Mouse (Mus musculus): ENCODE results near the gene Platr17. TPM values are rescaled to one million over a fixed set of nuclear protein-coding genes. Genes with fewer than 3 reads are reported as not detected.
A peak's percentile ranks its signal among the peaks of the same experiment; 100 is the strongest.
"Not testable (repeated sequence)": the region's sequence is repeated elsewhere in the genome, so short reads cannot be mapped to it uniquely, and the experiment has no call there.

Platr17 gene
- polyA plus RNA-seq, 1 experiment from 2014 or later = 0.23 TPM

GRCm38 (mm10) chr17:33952015-33952414, 47.1 kb downstream of the Platr17 start:
- H3K27ac ChIP-seq (ENCODE audit: low read depth); H3K9me3 ChIP-seq (ENCODE audit: control insufficient read depth, low read length); H3K27me3 ChIP-seq (replicated peaks; ENCODE audit: control insufficient read depth, insufficient read depth, low read length); H3K9ac ChIP-seq (ENCODE audit: low read length); DNase-seq (ENCODE audit: low spot score); ATAC-seq (replicated peaks; ENCODE audit: low FRiP score, low TSS enrichment, low read depth): not testable (repeated sequence)
- Histone ChIP-seq H3K4me3 (ENCODE audit: low read depth, low read length) (peak overlapping the region; percentile 45), H3K4me1 (replicated peaks; ENCODE audit: control insufficient read depth, insufficient read depth, low read length) (peaks cover 48% of the 10 kb centered on the region), H3K36me3 (ENCODE audit: control insufficient read depth, insufficient read depth, low read length) (peaks cover 50% of the 10 kb centered on the region), H3K4me2 (ENCODE audit: low read length) (peak overlapping the region; percentile 82)
- WGBS = 82% methylated on average over 13 of the region's 13 CpGs

- Histone ChIP-seq H3K9ac (ENCODE audit: low read length) (peak overlapping the region; percentile 32), H3K4me2 (ENCODE audit: low read length) (peak overlapping the region; percentile 99), H3K9me3 (ENCODE audit: control insufficient read depth, low read length) (no peaks in the 10 kb centered on the region), H3K27ac (ENCODE audit: low read depth) (no peak overlapping the region), H3K27me3 (replicated peaks; ENCODE audit: control insufficient read depth, insufficient read depth, low read length) (no peaks in the 10 kb centered on the region), H3K4me1 (replicated peaks; ENCODE audit: control insufficient read depth, insufficient read depth, low read length) (peaks cover 48% of the 10 kb centered on the region), H3K36me3 (ENCODE audit: control insufficient read depth, insufficient read depth, low read length) (peaks cover 46% of the 10 kb centered on the region), H3K4me3 (ENCODE audit: low read depth, low read length) (peak overlapping the region; percentile 6; the same call in 1 of the 2 replicates)
- DNase-seq (ENCODE audit: low spot score) = no peak
- ATAC-seq (replicated peaks; ENCODE audit: low FRiP score, low TSS enrichment, low read depth) = no peak
- WGBS = 77% methylated on average over 4 of the region's 4 CpGs
Observed at GRCm38 (mm10) chr17:33952879-33953278, 47.9 kb downstream of the Platr17 start.

GRCm38 (mm10) chr17:33953310-33953709, 48.4 kb downstream of the Platr17 start:
- peaks cover 41% of the 10 kb centered on the region for H3K36me3 ChIP-seq (ENCODE audit: control insufficient read depth, insufficient read depth, low read length)
- no peaks in the 10 kb centered on the region for H3K9me3 ChIP-seq (ENCODE audit: control insufficient read depth, low read length)
- peak overlapping the region; percentile 99 for H3K4me2 ChIP-seq (ENCODE audit: low read length)
- WGBS = 78% methylated on average over 3 of the region's 3 CpGs
- H3K4me1 ChIP-seq (replicated peaks; ENCODE audit: control insufficient read depth, insufficient read depth, low read length) = peaks cover 48% of the 10 kb centered on the region
- ATAC-seq (replicated peaks; ENCODE audit: low FRiP score, low TSS enrichment, low read depth) = no peak
- H3K27me3 ChIP-seq (replicated peaks; ENCODE audit: control insufficient read depth, insufficient read depth, low read length) = no peaks in the 10 kb centered on the region
- H3K27ac ChIP-seq (ENCODE audit: low read depth) = no peak overlapping the region
- peak overlapping the region; percentile 0; the same call in 1 of the 2 replicates for H3K4me3 ChIP-seq (ENCODE audit: low read depth, low read length)
- no peak for DNase-seq (ENCODE audit: low spot score)
- H3K9ac ChIP-seq (ENCODE audit: low read length) = peak overlapping the region; percentile 32; the same call in 1 of the 2 replicates

GRCm38 (mm10) chr17:33953961-33954565, 49.1 kb downstream of the Platr17 start:
- no peak for ATAC-seq (replicated peaks; ENCODE audit: low FRiP score, low TSS enrichment, low read depth)
- 46% methylated on average over 5 of the region's 5 CpGs for WGBS
- peaks cover 48% of the 10 kb centered on the region for H3K4me1 ChIP-seq (replicated peaks; ENCODE audit: control insufficient read depth, insufficient read depth, low read length)

GRCm38 (mm10) chr17:33954646-33955554, 50.0 kb downstream of the Platr17 start:
- WGBS = under 1% methylated on average over 33 of the region's 33 CpGs
- Histone ChIP-seq H3K27ac (ENCODE audit: low read depth) (peak overlapping the region; percentile 92), H3K9ac (ENCODE audit: low read length) (peak overlapping the region; percentile 99), H3K4me3 (ENCODE audit: low read depth, low read length) (peak overlapping the region; percentile 99), H3K4me2 (ENCODE audit: low read length) (peak overlapping the region; percentile 99), H3K27me3 (replicated peaks; ENCODE audit: control insufficient read depth, insufficient read depth, low read length) (no peaks in the 10 kb centered on the region), H3K36me3 (ENCODE audit: control insufficient read depth, insufficient read depth, low read length) (peaks cover 46% of the 10 kb centered on the region), H3K9me3 (ENCODE audit: control insufficient read depth, low read length) (no peaks in the 10 kb centered on the region), H3K4me1 (replicated peaks; ENCODE audit: control insufficient read depth, insufficient read depth, low read length) (peaks cover 41% of the 10 kb centered on the region)
- peak; percentile 25 for ATAC-seq (replicated peaks; ENCODE audit: low FRiP score, low TSS enrichment, low read depth)
- DNase-seq (ENCODE audit: low spot score) = no peak

More at GRCm38 (mm10) chr17:33953961-33954565, 49.1 kb downstream of the Platr17 start:
- no peak for DNase-seq (ENCODE audit: low spot score)
- H3K4me3 ChIP-seq (ENCODE audit: low read depth, low read length) = peak overlapping the region; percentile 99
- no peaks in the 10 kb centered on the region for H3K27me3 ChIP-seq (replicated peaks; ENCODE audit: control insufficient read depth, insufficient read depth, low read length)
- H3K9me3 ChIP-seq (ENCODE audit: control insufficient read depth, low read length) = no peaks in the 10 kb centered on the region
- peak overlapping the region; percentile 99 for H3K4me2 ChIP-seq (ENCODE audit: low read length)
- peak overlapping the region; percentile 92 for H3K27ac ChIP-seq (ENCODE audit: low read depth)
- H3K36me3 ChIP-seq (ENCODE audit: control insufficient read depth, insufficient read depth, low read length) = peaks cover 43% of the 10 kb centered on the region
- H3K9ac ChIP-seq (ENCODE audit: low read length) = peak overlapping the region; percentile 99

GRCm38 (mm10) chr17:33955555-33956214, 50.8 kb downstream of the Platr17 start, which contains the start of the genes Vps52 and Rps18:
Gene Vps52, plus strand, starts transcription at chr17:33955812.
Gene Rps18, minus strand, starts transcription at chr17:33956001.
- Histone ChIP-seq H3K4me3 (ENCODE audit: low read depth, low read length) (peak within 1 kb of the TSS; percentile 99), H3K9ac (ENCODE audit: low read length) (peak within 1 kb of the TSS; percentile 99), H3K27me3 (replicated peaks; ENCODE audit: control insufficient read depth, insufficient read depth, low read length) (no peaks in the 10 kb centered on the region), H3K27ac (ENCODE audit: low read depth) (peak within 1 kb of the TSS; percentile 92), H3K4me1 (replicated peaks; ENCODE audit: control insufficient read depth, insufficient read depth, low read length) (peaks cover 34% of the 10 kb centered on the region), H3K9me3 (ENCODE audit: control insufficient read depth, low read length) (no peaks in the 10 kb centered on the region), H3K36me3 (ENCODE audit: control insufficient read depth, insufficient read depth, low read length) (peaks cover 52% of the 10 kb centered on the region), H3K4me2 (ENCODE audit: low read length) (peak within 1 kb of the TSS; percentile 99)
- ATAC-seq (replicated peaks; ENCODE audit: low FRiP score, low TSS enrichment, low read depth) (peak; percentile 80), DNase-seq (ENCODE audit: low spot score) (peak; percentile 98)
- under 1% methylated on average over 50 of the region's 50 CpGs for WGBS

Small RNA genes within 50 kb of the gene (microRNA-seq; reads per million reads assigned to microRNA genes)
- gene Gm27740 = not detected

Other genes starting within 250 kb of the Platr17 start
- 309 and 366 TPM in 2 replicates for gene Hnrnpm, start 218.3 kb upstream of the Platr17 start, polyA plus RNA-seq (2014; fragmentation: Nextera tagmentation; extraction: Ambion mirVana)
- 47.0 and 47.2 TPM in 2 replicates for gene March2, start 186.5 kb upstream of the Platr17 start, polyA plus RNA-seq (2014; fragmentation: Nextera tagmentation; extraction: Ambion mirVana)
- 209 and 261 TPM in 2 replicates for gene Rab11b, start 144.6 kb upstream of the Platr17 start, polyA plus RNA-seq (2014; fragmentation: Nextera tagmentation; extraction: Ambion mirVana)
- 18.0 and 22.0 TPM in 2 replicates for gene Angptl4, start 123.3 kb upstream of the Platr17 start, polyA plus RNA-seq (2014; fragmentation: Nextera tagmentation; extraction: Ambion mirVana)
- 28.0 and 28.8 TPM in 2 replicates for gene Kank3, start 94.6 kb upstream of the Platr17 start, polyA plus RNA-seq (2014; fragmentation: Nextera tagmentation; extraction: Ambion mirVana)
- gene Rps28, start 80.6 kb upstream of the Platr17 start, polyA plus RNA-seq (2014; fragmentation: Nextera tagmentation; extraction: Ambion mirVana) = 1,343 and 1,538 TPM in 2 replicates
- 589 and 606 TPM in 2 replicates for gene Ndufa7, start 80.6 kb upstream of the Platr17 start, polyA plus RNA-seq (2014; fragmentation: Nextera tagmentation; extraction: Ambion mirVana)
- 77.8 and 86.7 TPM in 2 replicates for gene Cd320, start 62.0 kb upstream of the Platr17 start, polyA plus RNA-seq (2014; fragmentation: Nextera tagmentation; extraction: Ambion mirVana)
- not detected in 2 replicates for gene Gm7029, start 31.3 kb upstream of the Platr17 start, polyA plus RNA-seq (2014; fragmentation: Nextera tagmentation; extraction: Ambion mirVana)
- gene Kifc1, start 14.5 kb upstream of the Platr17 start, polyA plus RNA-seq (2014; fragmentation: Nextera tagmentation; extraction: Ambion mirVana) = 6.7 and 9.4 TPM in 2 replicates
- 41.8 and 42.7 TPM in 2 replicates for gene Daxx, start 4.3 kb downstream of the Platr17 start, polyA plus RNA-seq (2014; fragmentation: Nextera tagmentation; extraction: Ambion mirVana)
- gene Tapbp, start 10.8 kb downstream of the Platr17 start, polyA plus RNA-seq (2014; fragmentation: Nextera tagmentation; extraction: Ambion mirVana) = 32.3 and 32.5 TPM in 2 replicates
- gene Zbtb22, start 10.8 kb downstream of the Platr17 start, polyA plus RNA-seq (2014; fragmentation: Nextera tagmentation; extraction: Ambion mirVana) = 9.4 and 9.8 TPM in 2 replicates
- 31.3 and 34.5 TPM in 2 replicates for gene Rgl2, start 24.4 kb downstream of the Platr17 start, polyA plus RNA-seq (2014; fragmentation: Nextera tagmentation; extraction: Ambion mirVana)
- 163 and 175 TPM in 2 replicates for gene Pfdn6, start 35.2 kb downstream of the Platr17 start, polyA plus RNA-seq (2014; fragmentation: Nextera tagmentation; extraction: Ambion mirVana)
- gene Wdr46, start 35.5 kb downstream of the Platr17 start, polyA plus RNA-seq (2014; fragmentation: Nextera tagmentation; extraction: Ambion mirVana) = 28.6 and 31.8 TPM in 2 replicates
- gene B3galt4, start 46.4 kb downstream of the Platr17 start, polyA plus RNA-seq (2014; fragmentation: Nextera tagmentation; extraction: Ambion mirVana) = 3.7 and 4.9 TPM in 2 replicates
- gene Vps52, start 50.7 kb downstream of the Platr17 start, polyA plus RNA-seq (2014; fragmentation: Nextera tagmentation; extraction: Ambion mirVana) = 32.4 and 35.3 TPM in 2 replicates
- gene Rps18, start 50.9 kb downstream of the Platr17 start, polyA plus RNA-seq (2014; fragmentation: Nextera tagmentation; extraction: Ambion mirVana) = 2,375 and 2,437 TPM in 2 replicates
- 105 and 137 TPM in 2 replicates for gene H2-K1, start 95.2 kb downstream of the Platr17 start, polyA plus RNA-seq (2014; fragmentation: Nextera tagmentation; extraction: Ambion mirVana)
- 4.4 and 5.9 TPM in 2 replicates for gene Ring1, start 119.5 kb downstream of the Platr17 start, polyA plus RNA-seq (2014; fragmentation: Nextera tagmentation; extraction: Ambion mirVana)
- 49.7 and 53.6 TPM in 2 replicates for gene H2-Ke6, start 122.9 kb downstream of the Platr17 start, polyA plus RNA-seq (2014; fragmentation: Nextera tagmentation; extraction: Ambion mirVana)
- gene Slc39a7, start 126.5 kb downstream of the Platr17 start, polyA plus RNA-seq (2014; fragmentation: Nextera tagmentation; extraction: Ambion mirVana) = 86.4 and 89.5 TPM in 2 replicates
- gene Rxrb, start 126.7 kb downstream of the Platr17 start, polyA plus RNA-seq (2014; fragmentation: Nextera tagmentation; extraction: Ambion mirVana) = 21.5 and 28.5 TPM in 2 replicates
- 0.44 and 0.66 TPM in 2 replicates for gene Col11a2, start 134.3 kb downstream of the Platr17 start, polyA plus RNA-seq (2014; fragmentation: Nextera tagmentation; extraction: Ambion mirVana)
- gene H2-Oa, start 187.2 kb downstream of the Platr17 start, polyA plus RNA-seq (2014; fragmentation: Nextera tagmentation; extraction: Ambion mirVana) = 0.75 and 1.1 TPM in 2 replicates
- 11.0 and 13.5 TPM in 2 replicates for gene H2-DMa, start 214.4 kb downstream of the Platr17 start, polyA plus RNA-seq (2014; fragmentation: Nextera tagmentation; extraction: Ambion mirVana)
- gene Brd2, start 217.5 kb downstream of the Platr17 start, polyA plus RNA-seq (2014; fragmentation: Nextera tagmentation; extraction: Ambion mirVana) = 124 and 144 TPM in 2 replicates
- 0.15 and 0.42 TPM in 2 replicates for gene H2-DMb2, start 238.2 kb downstream of the Platr17 start, polyA plus RNA-seq (2014; fragmentation: Nextera tagmentation; extraction: Ambion mirVana)
- gene H2-DMb1, start 247.9 kb downstream of the Platr17 start, polyA plus RNA-seq (2014; fragmentation: Nextera tagmentation; extraction: Ambion mirVana) = 1.7 and 1.8 TPM in 2 replicates